18 mouse cellular contexts compared by ENCODE assay signal in genomic region chr8:18328521-18328920, GRCm38 (mm10).
"Had no signal": no experiment of that assay in that cellular context is flagged by ENCODE, and none has a peak within 500 bp of the region (broad histone marks: within the 10 kb centered on the region; RNA-seq: fewer than 3 reads in every experiment).

No protein-coding gene starts in this region.

- ATAC-seq: intestine, embryonic 16.5 days; midbrain, embryonic 15.5 days had no signal

- H3K36me3 ChIP-seq: hindbrain, embryonic 15.5 days; limb, embryonic 12.5 days; liver, embryonic 15.5 days; midbrain, embryonic 15.5 days; neural tube, embryonic 12.5 days; stomach, embryonic 15.5 days had no signal

- DNase-seq: layer of hippocampus, adult 9-11 months; layer of hippocampus, postnatal 36 days; liver; lung, adult 2 months; lung, postnatal 10 days; right cerebral cortex, postnatal 4 days; spleen, adult 18-20 months; thymus, postnatal 4 days had no signal

- H3K9me3 ChIP-seq: hindbrain, embryonic 15.5 days; limb, embryonic 12.5 days; liver, embryonic 15.5 days; midbrain, embryonic 15.5 days; neural tube, embryonic 12.5 days; stomach, embryonic 15.5 days had no signal

- H3K9ac ChIP-seq: hindbrain, embryonic 15.5 days; limb, embryonic 12.5 days; liver, embryonic 15.5 days; midbrain, embryonic 15.5 days; neural tube, embryonic 12.5 days; stomach, embryonic 15.5 days had no signal

- H3K4me3 ChIP-seq: hindbrain, embryonic 15.5 days; limb, embryonic 12.5 days; liver, embryonic 15.5 days; megakaryocyte, embryonic 14.5 days; midbrain, embryonic 15.5 days; neural tube, embryonic 12.5 days; stomach, embryonic 15.5 days had no signal

- H3K27me3 ChIP-seq: hindbrain, embryonic 15.5 days; limb, embryonic 12.5 days; liver, embryonic 15.5 days; megakaryocyte, embryonic 14.5 days; midbrain, embryonic 15.5 days; neural tube, embryonic 12.5 days; stomach, embryonic 15.5 days had no signal

- H3K4me1 ChIP-seq: hindbrain, embryonic 15.5 days; limb, embryonic 12.5 days; liver, embryonic 15.5 days; megakaryocyte, embryonic 14.5 days; midbrain, embryonic 15.5 days; neural tube, embryonic 12.5 days; stomach, embryonic 15.5 days had no signal

- H3K4me2 ChIP-seq: hindbrain, embryonic 15.5 days; limb, embryonic 12.5 days; liver, embryonic 15.5 days; midbrain, embryonic 11.5 days; midbrain, embryonic 15.5 days; neural tube, embryonic 12.5 days; stomach, embryonic 15.5 days had no signal

- H3K27ac ChIP-seq: hindbrain, embryonic 15.5 days; limb, embryonic 12.5 days; liver, embryonic 15.5 days; macrophage; midbrain, embryonic 15.5 days; neural tube, embryonic 12.5 days; stomach, embryonic 15.5 days had no signal
